Mouse (Mus musculus): ENCODE data around the gene Trp53. TPM values are rescaled to one million over a fixed set of nuclear protein-coding genes. Genes with fewer than 3 reads are reported as not detected.
A peak's percentile ranks its signal among the peaks of the same experiment; 100 is the strongest.
"Not testable (repeated sequence)": the region's sequence is repeated elsewhere in the genome, so short reads cannot be mapped to it uniquely, and the experiment has no call there.

The Trp53 gene
- polyA plus RNA-seq, 1 experiment from 2014 or later: 86.5 TPM

- not testable (repeated sequence) for H3K36me3 ChIP-seq; ATAC-seq (ENCODE audit: extremely low read depth, insufficient number of reproducible peaks, low FRiP score, low TSS enrichment); H3K9me3 ChIP-seq; H3K27ac ChIP-seq (replicated peaks)
- Histone ChIP-seq H3K4me3 (peak overlapping the region; percentile 27), H3K4me1 (peaks cover 13% of the 10 kb centered on the region), H3K4me2 (peak overlapping the region; percentile 61), H3K27me3 (replicated peaks) (peaks cover 23% of the 10 kb centered on the region), H3K9ac (peak overlapping the region; percentile 52; the same call in 1 of the 2 replicates)
- 43% methylated on average over 11 of the region's 11 CpGs for WGBS
Observed at GRCm38 (mm10) chr11:69614257-69614588, 34.1 kb downstream of the Trp53 start.

- Histone ChIP-seq H3K9ac (peak overlapping the region; percentile 50; the same call in 1 of the 2 replicates), H3K27ac (replicated peaks) (no peak overlapping the region), H3K36me3 (no peaks in the 10 kb centered on the region), H3K4me1 (peaks cover 21% of the 10 kb centered on the region), H3K9me3 (no peaks in the 10 kb centered on the region), H3K4me2 (no peak overlapping the region), H3K27me3 (replicated peaks) (peaks cover 23% of the 10 kb centered on the region), H3K4me3 (no peak overlapping the region)
- 40% methylated on average over 10 of the region's 10 CpGs for WGBS
- no peak for ATAC-seq (ENCODE audit: extremely low read depth, insufficient number of reproducible peaks, low FRiP score, low TSS enrichment)
Observed at GRCm38 (mm10) chr11:69616781-69617180, 36.6 kb downstream of the Trp53 start.

GRCm38 (mm10) chr11:69617805-69618204, 37.6 kb downstream of the Trp53 start, which contains the start of gene Shbg:
Gene Shbg, minus strand, starts transcription at chr11:69617905.
- WGBS: 45% methylated on average over 5 of the region's 5 CpGs
- peaks cover 27% of the 10 kb centered on the region for H3K4me1 ChIP-seq
- H3K27ac ChIP-seq (replicated peaks): no peak within 1 kb of the TSS
- no peaks in the 10 kb centered on the region for H3K9me3 ChIP-seq
- peak within 1 kb of the TSS; percentile 50; the same call in 1 of the 2 replicates for H3K9ac ChIP-seq
- H3K27me3 ChIP-seq (replicated peaks): peaks cover 23% of the 10 kb centered on the region
- H3K4me2 ChIP-seq: no peak within 1 kb of the TSS
- no peaks in the 10 kb centered on the region for H3K36me3 ChIP-seq
- no peak for ATAC-seq (ENCODE audit: extremely low read depth, insufficient number of reproducible peaks, low FRiP score, low TSS enrichment)
- H3K4me3 ChIP-seq: no peak within 1 kb of the TSS

- no peaks in the 10 kb centered on the region for H3K9me3 ChIP-seq
- H3K36me3 ChIP-seq: no peaks in the 10 kb centered on the region
- 0 out of 2 replicates have a peak overlapping the region, but pooled peaks have one; percentile 10 for H3K9ac ChIP-seq
- no peak overlapping the region for H3K4me3 ChIP-seq
- peaks cover 16% of the 10 kb centered on the region for H3K27me3 ChIP-seq (replicated peaks)
- no peak overlapping the region for H3K4me2 ChIP-seq
- H3K27ac ChIP-seq (replicated peaks): no peak overlapping the region
- peaks cover 22% of the 10 kb centered on the region for H3K4me1 ChIP-seq
- WGBS: 59% methylated on average over 7 of the region's 7 CpGs
- no peak for ATAC-seq (ENCODE audit: extremely low read depth, insufficient number of reproducible peaks, low FRiP score, low TSS enrichment)
Observed at GRCm38 (mm10) chr11:69620394-69621081, 40.4 kb downstream of the Trp53 start.

- Histone ChIP-seq H3K4me3 (peak within 1 kb of the TSS; percentile 73), H3K27me3 (replicated peaks) (peaks cover 4% of the 10 kb centered on the region; the same call in 1 of the 2 replicates), H3K9me3 (no peaks in the 10 kb centered on the region), H3K36me3 (no peaks in the 10 kb centered on the region), H3K9ac (peak within 1 kb of the TSS; percentile 90), H3K27ac (replicated peaks) (peak within 1 kb of the TSS; percentile 70), H3K4me2 (peak within 1 kb of the TSS; percentile 81), H3K4me1 (peaks cover 22% of the 10 kb centered on the region)
- peak; percentile 75; the same call in 1 of the 2 replicates for ATAC-seq (ENCODE audit: extremely low read depth, insufficient number of reproducible peaks, low FRiP score, low TSS enrichment)
- WGBS: 2% methylated on average over 20 of the region's 20 CpGs
Observed at GRCm38 (mm10) chr11:69621571-69622268, 41.6 kb downstream of the Trp53 start, which contains the start of gene Sat2. Gene Sat2, plus strand, starts transcription at chr11:69622024.

- Histone ChIP-seq H3K4me3 (peak overlapping the region; percentile 73), H3K36me3 (no peaks in the 10 kb centered on the region), H3K9me3 (no peaks in the 10 kb centered on the region), H3K4me2 (peak overlapping the region; percentile 81), H3K9ac (peak overlapping the region; percentile 90), H3K27ac (replicated peaks) (peak overlapping the region; percentile 70; the same call in 1 of the 2 replicates), H3K4me1 (peaks cover 22% of the 10 kb centered on the region), H3K27me3 (replicated peaks) (no peaks in the 10 kb centered on the region)
- 34% methylated on average over 6 of the region's 6 CpGs for WGBS
- ATAC-seq (ENCODE audit: extremely low read depth, insufficient number of reproducible peaks, low FRiP score, low TSS enrichment): no peak
Observed at GRCm38 (mm10) chr11:69622406-69622805, 42.2 kb downstream of the Trp53 start.

GRCm38 (mm10) chr11:69623006-69623405, 42.8 kb downstream of the Trp53 start:
- Histone ChIP-seq H3K36me3 (no peaks in the 10 kb centered on the region), H3K27ac (replicated peaks) (no peak overlapping the region), H3K4me2 (peak overlapping the region; percentile 81), H3K4me1 (peaks cover 22% of the 10 kb centered on the region), H3K9ac (peak overlapping the region; percentile 90), H3K9me3 (no peaks in the 10 kb centered on the region), H3K4me3 (peak overlapping the region; percentile 73), H3K27me3 (replicated peaks) (no peaks in the 10 kb centered on the region)
- no peak for ATAC-seq (ENCODE audit: extremely low read depth, insufficient number of reproducible peaks, low FRiP score, low TSS enrichment)
- WGBS: 73% methylated on average over 4 of the region's 4 CpGs

GRCm38 (mm10) chr11:69624339-69624738, 44.2 kb downstream of the Trp53 start:
- not testable (repeated sequence) for ATAC-seq (ENCODE audit: extremely low read depth, insufficient number of reproducible peaks, low FRiP score, low TSS enrichment); H3K27ac ChIP-seq (replicated peaks); H3K9me3 ChIP-seq; H3K4me3 ChIP-seq; H3K9ac ChIP-seq; H3K4me2 ChIP-seq; H3K27me3 ChIP-seq (replicated peaks); H3K36me3 ChIP-seq
- peaks cover 22% of the 10 kb centered on the region for H3K4me1 ChIP-seq
- 90% methylated on average over 2 of the region's 2 CpGs for WGBS

- peaks cover 6% of the 10 kb centered on the region for H3K4me1 ChIP-seq
- no peak overlapping the region for H3K27ac ChIP-seq (replicated peaks)
- no peak overlapping the region for H3K9ac ChIP-seq
- no peak overlapping the region for H3K4me3 ChIP-seq
- no peaks in the 10 kb centered on the region for H3K9me3 ChIP-seq
- H3K36me3 ChIP-seq: no peaks in the 10 kb centered on the region
- WGBS: 33% methylated on average over 6 of the region's 6 CpGs
- no peak overlapping the region for H3K4me2 ChIP-seq
- no peak for ATAC-seq (ENCODE audit: extremely low read depth, insufficient number of reproducible peaks, low FRiP score, low TSS enrichment)
- no peaks in the 10 kb centered on the region for H3K27me3 ChIP-seq (replicated peaks)
Observed at GRCm38 (mm10) chr11:69628286-69628685, 48.1 kb downstream of the Trp53 start.

GRCm38 (mm10) chr11:69629802-69630201, 49.6 kb downstream of the Trp53 start:
- no peaks in the 10 kb centered on the region for H3K27me3 ChIP-seq (replicated peaks)
- peaks cover 18% of the 10 kb centered on the region for H3K4me1 ChIP-seq
- H3K4me2 ChIP-seq: no peak overlapping the region
- H3K36me3 ChIP-seq: no peaks in the 10 kb centered on the region
- WGBS: 50% methylated on average over 1 of the region's 1 CpGs
- H3K9me3 ChIP-seq: no peaks in the 10 kb centered on the region
- no peak overlapping the region for H3K9ac ChIP-seq
- ATAC-seq (ENCODE audit: extremely low read depth, insufficient number of reproducible peaks, low FRiP score, low TSS enrichment): no peak
- no peak overlapping the region for H3K27ac ChIP-seq (replicated peaks)
- H3K4me3 ChIP-seq: no peak overlapping the region

GRCm38 (mm10) chr11:69632284-69633089, 52.3 kb downstream of the Trp53 start, which contains the start of gene Fxr2:
Gene Fxr2, plus strand, starts transcription at chr11:69632990.
- no peaks in the 10 kb centered on the region for H3K9me3 ChIP-seq
- under 1% methylated on average over 34 of the region's 56 CpGs for WGBS
- peaks cover 14% of the 10 kb centered on the region for H3K36me3 ChIP-seq
- peak within 1 kb of the TSS; percentile 88 for H3K4me2 ChIP-seq
- peak within 1 kb of the TSS; percentile 98 for H3K27ac ChIP-seq (replicated peaks)
- no peaks in the 10 kb centered on the region for H3K27me3 ChIP-seq (replicated peaks)
- H3K4me3 ChIP-seq: peak within 1 kb of the TSS; percentile 99
- peaks cover 31% of the 10 kb centered on the region for H3K4me1 ChIP-seq
- peak; percentile 95 for ATAC-seq (ENCODE audit: extremely low read depth, insufficient number of reproducible peaks, low FRiP score, low TSS enrichment)
- H3K9ac ChIP-seq: peak within 1 kb of the TSS; percentile 99
